Mouse (Mus musculus) forebrain, embryonic 12.5 days (tissue): ENCODE results near the gene Car10. TPM values are rescaled to one million over a fixed set of nuclear protein-coding genes. Genes with fewer than 3 reads are reported as not detected.
"Not testable (repeated sequence)": the region's sequence is repeated elsewhere in the genome, so short reads cannot be mapped to it uniquely, and the experiment has no call there.

Experiments
- ATAC-seq: fragments of 200-750 bp; cut with Nextera tagmentation; 2 replicates; pipeline ENCODE4 v1.8.0; 2017; ENCODE audit warnings: moderate TSS enrichment; ENCODE audit not compliant: low FRiP score
- H3K27ac ChIP-seq: fragments of 300-500 bp; sonication (generic); 2 replicates; pipeline ENCODE4 v1.5.1; 2016; ENCODE audit warnings: mild to moderate bottlenecking
- H3K27me3 ChIP-seq: fragments of 300-500 bp; sonication (generic); 2 replicates; pipeline ENCODE4 v1.6.1; 2016; ENCODE audit warnings: mild to moderate bottlenecking
- H3K36me3 ChIP-seq: fragments of 300-500 bp; sonication (generic); replicated peaks from 2 replicates; pipeline ENCODE4 v1.6.1; 2016; ENCODE audit warnings: mild to moderate bottlenecking
- H3K4me1 ChIP-seq: fragments of 300-500 bp; sonication (generic); 2 replicates; pipeline ENCODE4 v1.6.1; 2016
- H3K4me2 ChIP-seq: fragments of 300-500 bp; sonication (generic); 2 replicates; pipeline ENCODE4 v1.6.1; 2016; ENCODE audit warnings: mild to moderate bottlenecking, moderate library complexity
- H3K4me3 ChIP-seq: fragments of 300-500 bp; sonication (generic); replicated peaks from 2 replicates; pipeline ENCODE4 v1.5.1; 2016; ENCODE audit warnings: mild to moderate bottlenecking
- H3K9ac ChIP-seq: fragments of 300-500 bp; sonication (generic); 2 replicates; pipeline ENCODE4 v1.6.1; 2016; ENCODE audit warnings: mild to moderate bottlenecking
- H3K9me3 ChIP-seq: fragments of 300-500 bp; sonication (generic); 2 replicates; pipeline ENCODE4 v1.6.1; 2016
- WGBS: fragments of 180-500 bp; shearing (Covaris S2); methylation state at CpG from one replicate; pipeline ENCODE4 v1.1.7; 2016; 5-methylcytosine and 5-hydroxymethylcytosine counted together
- polyA plus RNA-seq: library from polyadenylated mRNA; unstranded; fragments of >200 nt; fragmentation: Nextera tagmentation; extraction: Ambion mirVana; gene quantifications from 2 replicates; pipeline ENCODE4 v1.2.1, GENCODE M21; 2016

Car10 gene
- polyA plus RNA-seq, 1 experiment from 2014 or later: 2.1 TPM

GRCm38 (mm10) chr11:93337756-93338155 is 239.9 kb downstream of the Car10 start:
- Histone ChIP-seq H3K9me3 (no peaks in the 10 kb centered on the region), H3K36me3 (no peaks in the 10 kb centered on the region), H3K4me2 (no peak overlapping the region), H3K4me1 (no peaks in the 10 kb centered on the region), H3K4me3 (no peak overlapping the region), H3K27ac (no peak overlapping the region), H3K9ac (no peak overlapping the region), H3K27me3 (no peaks in the 10 kb centered on the region)
- 74% methylated on average over 3 of the region's 3 CpGs for whole genome bisulfite sequencing
- no peak for ATAC-seq

- ATAC-seq: no peak
- no peak overlapping the region for H3K9ac ChIP-seq
- no peaks in the 10 kb centered on the region for H3K4me1 ChIP-seq
- H3K27ac ChIP-seq: no peak overlapping the region
- no peaks in the 10 kb centered on the region for H3K27me3 ChIP-seq
- H3K4me3 ChIP-seq: no peak overlapping the region
- H3K4me2 ChIP-seq: no peak overlapping the region
- WGBS: 89% methylated on average over 3 of the region's 3 CpGs
- H3K9me3 ChIP-seq: no peaks in the 10 kb centered on the region
- no peaks in the 10 kb centered on the region for H3K36me3 ChIP-seq
These were observed 246.1 kb downstream of the Car10 start for GRCm38 (mm10) chr11:93343961-93344360.

- Histone ChIP-seq H3K4me1 (no peaks in the 10 kb centered on the region), H3K9me3 (no peaks in the 10 kb centered on the region), H3K27ac (no peak overlapping the region), H3K4me2 (no peak overlapping the region), H3K27me3 (no peaks in the 10 kb centered on the region), H3K9ac (no peak overlapping the region), H3K4me3 (no peak overlapping the region), H3K36me3 (no peaks in the 10 kb centered on the region)
- ATAC-seq: no peak
- WGBS: 75% methylated on average over 3 of the region's 3 CpGs
These were observed 247.0 kb downstream of the Car10 start for GRCm38 (mm10) chr11:93344869-93345268.

- Histone ChIP-seq H3K4me3 (no peak overlapping the region), H3K4me2 (no peak overlapping the region), H3K9ac (no peak overlapping the region), H3K27me3 (no peaks in the 10 kb centered on the region), H3K27ac (no peak overlapping the region), H3K9me3 (no peaks in the 10 kb centered on the region), H3K4me1 (no peaks in the 10 kb centered on the region), H3K36me3 (no peaks in the 10 kb centered on the region)
- ATAC-seq: no peak
- WGBS: 73% methylated on average over 2 of the region's 2 CpGs
These were observed 263.7 kb downstream of the Car10 start for GRCm38 (mm10) chr11:93361576-93361975.

DNA sequence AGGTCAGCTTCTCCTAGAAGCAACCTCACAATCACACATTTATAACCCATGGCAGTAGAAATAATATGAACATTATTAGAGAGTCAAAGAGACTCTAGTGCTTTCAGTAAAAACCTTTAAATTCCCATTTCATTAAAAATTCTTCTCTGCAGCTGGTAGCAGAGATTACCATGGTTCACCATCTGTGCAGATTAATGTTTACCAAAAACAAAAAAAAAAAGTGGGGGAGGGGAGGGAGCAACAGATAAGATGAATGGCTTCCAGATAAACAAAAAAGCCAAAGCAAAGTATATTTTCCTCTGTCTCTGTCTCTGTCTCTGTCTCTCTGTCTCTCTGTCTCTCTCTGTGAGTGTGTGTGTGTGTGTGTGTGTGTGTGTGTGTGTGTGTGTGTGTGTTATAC is 266.3 kb downstream of the Car10 start:
- Histone ChIP-seq H3K27ac (no peak overlapping the region), H3K4me3 (no peak overlapping the region), H3K4me2 (no peak overlapping the region), H3K36me3 (no peaks in the 10 kb centered on the region), H3K4me1 (no peaks in the 10 kb centered on the region), H3K9ac (no peak overlapping the region), H3K9me3 (no peaks in the 10 kb centered on the region), H3K27me3 (no peaks in the 10 kb centered on the region)
- no peak for ATAC-seq

DNA sequence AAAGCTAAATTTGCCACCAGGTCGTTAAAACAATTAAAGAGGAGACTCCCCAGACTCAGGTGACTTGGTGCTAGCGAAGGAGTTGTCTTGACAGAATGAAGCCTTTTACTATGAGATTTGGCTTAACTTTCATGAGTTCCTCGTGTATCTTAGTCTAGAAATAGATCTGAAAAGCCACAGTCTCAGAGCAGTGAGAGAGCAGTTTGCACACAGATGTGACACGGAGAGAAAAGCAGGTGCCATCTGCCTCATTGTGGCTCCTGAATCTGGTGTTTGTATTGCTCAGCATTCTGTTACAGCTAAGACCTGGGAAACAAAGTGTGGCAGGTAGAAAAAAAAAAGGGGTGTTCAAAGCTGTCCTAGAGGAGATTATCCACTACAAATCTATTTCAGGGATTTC is 269.4 kb downstream of the Car10 start:
- H3K9ac ChIP-seq: no peak overlapping the region
- ATAC-seq: no peak
- H3K4me2 ChIP-seq: no peak overlapping the region
- no peak overlapping the region for H3K4me3 ChIP-seq
- H3K27ac ChIP-seq: no peak overlapping the region
- H3K27me3 ChIP-seq: no peaks in the 10 kb centered on the region
- WGBS: 18% methylated on average over 4 of the region's 4 CpGs
- H3K9me3 ChIP-seq: no peaks in the 10 kb centered on the region
- H3K4me1 ChIP-seq: no peaks in the 10 kb centered on the region
- H3K36me3 ChIP-seq: no peaks in the 10 kb centered on the region

GRCm38 (mm10) chr11:93367740-93368139 is 269.9 kb downstream of the Car10 start:
- 36% methylated on average over 5 of the region's 5 CpGs for WGBS

DNA sequence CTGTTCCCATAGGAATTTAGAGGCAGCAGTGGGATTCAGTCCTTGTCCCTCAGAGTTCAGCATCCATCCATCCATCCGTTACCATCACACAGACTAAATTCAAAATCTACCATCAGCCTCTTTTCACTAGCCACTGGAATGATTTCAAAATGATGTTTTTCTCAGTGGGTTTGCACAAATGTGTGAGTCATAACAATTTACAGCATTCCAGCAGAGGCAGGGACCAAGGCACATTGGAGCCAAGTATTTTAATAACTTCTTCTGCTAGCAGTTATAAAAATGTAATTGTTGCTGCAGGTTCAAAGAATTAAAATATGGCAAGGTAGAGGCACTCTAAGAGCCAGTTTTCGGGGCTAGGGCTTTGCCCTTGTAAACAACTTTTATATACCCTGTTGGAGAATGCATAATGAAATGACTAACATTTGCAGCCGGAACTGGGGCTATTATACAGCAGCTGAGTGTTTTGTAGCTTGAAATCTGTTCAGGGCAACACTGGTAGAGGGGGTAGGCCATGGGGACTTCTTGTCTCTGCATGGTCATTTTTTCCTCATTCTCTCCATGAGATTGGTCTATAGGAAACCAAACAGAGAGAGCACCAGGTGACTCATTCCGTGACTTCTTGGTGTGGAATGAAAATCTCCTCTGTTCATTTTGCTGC is 276.0 kb downstream of the Car10 start:
- Histone ChIP-seq H3K36me3 (no peaks in the 10 kb centered on the region), H3K4me2 (no peak overlapping the region), H3K4me3 (no peak overlapping the region), H3K4me1 (no peaks in the 10 kb centered on the region), H3K9me3 (no peaks in the 10 kb centered on the region), H3K9ac (no peak overlapping the region), H3K27me3 (no peaks in the 10 kb centered on the region), H3K27ac (no peak overlapping the region)
- no peak for ATAC-seq
- 82% methylated on average over 4 of the region's 4 CpGs for WGBS

More at GRCm38 (mm10) chr11:93367740-93368139, 269.9 kb downstream of the Car10 start:
- no peak for ATAC-seq
- no peaks in the 10 kb centered on the region for H3K9me3 ChIP-seq
- no peaks in the 10 kb centered on the region for H3K4me1 ChIP-seq
- no peaks in the 10 kb centered on the region for H3K36me3 ChIP-seq
- no peak overlapping the region for H3K9ac ChIP-seq
- no peak overlapping the region for H3K27ac ChIP-seq
- H3K4me3 ChIP-seq: no peak overlapping the region
- H3K27me3 ChIP-seq: no peaks in the 10 kb centered on the region
- no peak overlapping the region for H3K4me2 ChIP-seq

GRCm38 (mm10) chr11:93391159-93391558 is 293.3 kb downstream of the Car10 start:
- no peak for ATAC-seq
- WGBS: 86% methylated on average over 4 of the region's 4 CpGs

GRCm38 (mm10) chr11:93393371-93393770 is 295.5 kb downstream of the Car10 start:
- not testable (repeated sequence) for H3K9me3 ChIP-seq, H3K36me3 ChIP-seq, ATAC-seq, H3K9ac ChIP-seq, H3K27me3 ChIP-seq, H3K4me1 ChIP-seq, H3K4me2 ChIP-seq, H3K27ac ChIP-seq, H3K4me3 ChIP-seq

More at GRCm38 (mm10) chr11:93391159-93391558, 293.3 kb downstream of the Car10 start:
- H3K36me3 ChIP-seq: no peaks in the 10 kb centered on the region
- H3K27me3 ChIP-seq: no peaks in the 10 kb centered on the region
- H3K9me3 ChIP-seq: no peaks in the 10 kb centered on the region
- no peak overlapping the region for H3K4me2 ChIP-seq
- H3K9ac ChIP-seq: no peak overlapping the region
- H3K4me3 ChIP-seq: no peak overlapping the region
- H3K4me1 ChIP-seq: no peaks in the 10 kb centered on the region
- no peak overlapping the region for H3K27ac ChIP-seq

- Histone ChIP-seq H3K9me3 (no peaks in the 10 kb centered on the region), H3K4me1 (no peaks in the 10 kb centered on the region), H3K9ac (no peak overlapping the region), H3K36me3 (no peaks in the 10 kb centered on the region), H3K27ac (no peak overlapping the region), H3K27me3 (no peaks in the 10 kb centered on the region), H3K4me2 (no peak overlapping the region), H3K4me3 (no peak overlapping the region)
- 93% methylated on average over 2 of the region's 2 CpGs for WGBS
- no peak for ATAC-seq
These were observed 298.5 kb downstream of the Car10 start for GRCm38 (mm10) chr11:93396356-93396755.

GRCm38 (mm10) chr11:93401167-93401566 is 303.3 kb downstream of the Car10 start:
- H3K9me3 ChIP-seq, H3K27me3 ChIP-seq, H3K4me3 ChIP-seq, H3K4me2 ChIP-seq, H3K27ac ChIP-seq, ATAC-seq, H3K4me1 ChIP-seq, H3K36me3 ChIP-seq, H3K9ac ChIP-seq: not testable (repeated sequence)
- WGBS: 100% methylated on average over 1 of the region's 1 CpGs

GRCm38 (mm10) chr11:93407981-93408380 is 310.2 kb downstream of the Car10 start:
- WGBS: 84% methylated on average over 5 of the region's 5 CpGs
- Histone ChIP-seq H3K4me2 (no peak overlapping the region), H3K9ac (no peak overlapping the region), H3K36me3 (no peaks in the 10 kb centered on the region), H3K4me1 (no peaks in the 10 kb centered on the region), H3K4me3 (no peak overlapping the region), H3K27ac (no peak overlapping the region), H3K27me3 (no peaks in the 10 kb centered on the region), H3K9me3 (no peaks in the 10 kb centered on the region)
- ATAC-seq: no peak
